Mouse (Mus musculus): ENCODE measurements at regions not wholly inside any gene's neighbourhood (a gene's known extent, or its start where the extent isn't known, plus 50 kb on each side); places are given as distances from the start of the nearest gene placed in this dataset.

- Histone ChIP-seq H3K27ac (ENCODE audit: low read depth, low read length) (no peak overlapping the region), H3K9ac (ENCODE audit: low read depth, low read length) (no peak overlapping the region), H3K4me3 (ENCODE audit: low read length) (no peak overlapping the region), H3K9me3 (ENCODE audit: control insufficient read depth, low read length) (no peaks in the 10 kb centered on the region), H3K4me2 (ENCODE audit: low read length) (no peak overlapping the region), H3K27me3 (replicated peaks; ENCODE audit: control insufficient read depth, insufficient read depth, low read length) (no peaks in the 10 kb centered on the region), H3K36me3 (ENCODE audit: control insufficient read depth, insufficient read depth, low read length) (no peaks in the 10 kb centered on the region), H3K4me1 (ENCODE audit: control insufficient read depth, insufficient read depth, low read depth, low read length) (no peaks in the 10 kb centered on the region)
- ATAC-seq, result no peak
- 57% methylated on average over 2 of the region's 2 CpGs for WGBS
These were observed 845.4 kb downstream of the Pcdh18 start for GRCm38 (mm10) chr3:48911758-48912157.

DNA sequence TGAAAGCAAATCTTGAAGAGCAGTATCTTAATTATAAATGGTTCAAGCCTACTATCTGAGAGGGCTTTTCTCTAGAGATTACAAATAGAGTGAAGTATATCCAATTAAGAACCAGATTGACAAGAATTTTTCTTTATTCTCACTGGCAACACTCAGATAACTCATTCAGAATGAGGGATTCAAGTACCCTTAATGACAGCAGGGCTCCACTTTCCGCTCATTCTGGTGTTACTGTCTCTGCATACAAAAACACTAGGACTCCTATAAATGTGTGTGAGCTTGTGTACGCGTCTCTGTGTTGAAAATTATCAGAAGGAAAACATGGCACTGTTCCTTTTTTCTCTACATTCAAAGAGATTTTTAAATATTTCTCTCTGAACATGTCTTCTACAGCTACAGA is 866.7 kb downstream of the Pcdh18 start:
- WGBS, result 66% methylated on average over 3 of the region's 3 CpGs
- Histone ChIP-seq H3K9me3 (ENCODE audit: control insufficient read depth, low read length) (no peaks in the 10 kb centered on the region), H3K4me3 (ENCODE audit: low read length) (no peak overlapping the region), H3K36me3 (ENCODE audit: control insufficient read depth, insufficient read depth, low read length) (no peaks in the 10 kb centered on the region), H3K27ac (ENCODE audit: low read depth, low read length) (no peak overlapping the region), H3K9ac (ENCODE audit: low read depth, low read length) (no peak overlapping the region), H3K4me2 (ENCODE audit: low read length) (no peak overlapping the region), H3K27me3 (replicated peaks; ENCODE audit: control insufficient read depth, insufficient read depth, low read length) (no peaks in the 10 kb centered on the region), H3K4me1 (ENCODE audit: control insufficient read depth, insufficient read depth, low read depth, low read length) (no peaks in the 10 kb centered on the region)
- ATAC-seq, result no peak

DNA sequence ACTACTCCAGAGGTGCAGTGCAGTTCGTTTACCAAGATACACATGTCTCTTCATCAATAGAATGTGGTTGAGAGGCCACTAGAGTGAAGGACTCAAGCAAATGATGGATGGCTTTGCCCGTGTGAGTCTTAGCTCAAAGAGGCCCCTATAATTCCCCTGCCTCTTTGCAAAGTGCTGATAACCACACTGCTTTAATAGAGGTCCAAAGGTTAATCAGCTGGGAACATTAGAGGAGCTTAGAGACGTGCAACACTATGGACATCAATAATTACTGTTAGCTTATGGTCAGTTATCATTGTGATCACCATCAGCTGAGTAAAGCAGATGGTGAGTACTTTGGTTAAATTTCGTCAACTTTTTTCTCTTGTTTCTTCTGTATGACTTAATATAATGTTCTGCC is 869.2 kb downstream of the Pcdh18 start:
- Histone ChIP-seq H3K36me3 (ENCODE audit: control insufficient read depth, insufficient read depth, low read length) (no peaks in the 10 kb centered on the region), H3K9ac (ENCODE audit: low read depth, low read length) (no peak overlapping the region), H3K4me1 (ENCODE audit: control insufficient read depth, insufficient read depth, low read depth, low read length) (no peaks in the 10 kb centered on the region), H3K4me2 (ENCODE audit: low read length) (no peak overlapping the region), H3K27me3 (replicated peaks; ENCODE audit: control insufficient read depth, insufficient read depth, low read length) (no peaks in the 10 kb centered on the region), H3K27ac (ENCODE audit: low read depth, low read length) (no peak overlapping the region), H3K4me3 (ENCODE audit: low read length) (no peak overlapping the region), H3K9me3 (ENCODE audit: control insufficient read depth, low read length) (no peaks in the 10 kb centered on the region)
- WGBS, result 47% methylated on average over 4 of the region's 4 CpGs
- no peak for ATAC-seq

GRCm38 (mm10) chr3:48869527-48869926 is 887.6 kb downstream of the Pcdh18 start:
- Histone ChIP-seq H3K4me2 (ENCODE audit: low read length) (no peak overlapping the region), H3K4me1 (ENCODE audit: control insufficient read depth, insufficient read depth, low read depth, low read length) (no peaks in the 10 kb centered on the region), H3K9me3 (ENCODE audit: control insufficient read depth, low read length) (no peaks in the 10 kb centered on the region), H3K27me3 (replicated peaks; ENCODE audit: control insufficient read depth, insufficient read depth, low read length) (no peaks in the 10 kb centered on the region), H3K9ac (ENCODE audit: low read depth, low read length) (no peak overlapping the region), H3K4me3 (ENCODE audit: low read length) (no peak overlapping the region), H3K27ac (ENCODE audit: low read depth, low read length) (no peak overlapping the region), H3K36me3 (ENCODE audit: control insufficient read depth, insufficient read depth, low read length) (no peaks in the 10 kb centered on the region)
- WGBS, result 73% methylated on average over 2 of the region's 2 CpGs
- ATAC-seq, result no peak

DNA sequence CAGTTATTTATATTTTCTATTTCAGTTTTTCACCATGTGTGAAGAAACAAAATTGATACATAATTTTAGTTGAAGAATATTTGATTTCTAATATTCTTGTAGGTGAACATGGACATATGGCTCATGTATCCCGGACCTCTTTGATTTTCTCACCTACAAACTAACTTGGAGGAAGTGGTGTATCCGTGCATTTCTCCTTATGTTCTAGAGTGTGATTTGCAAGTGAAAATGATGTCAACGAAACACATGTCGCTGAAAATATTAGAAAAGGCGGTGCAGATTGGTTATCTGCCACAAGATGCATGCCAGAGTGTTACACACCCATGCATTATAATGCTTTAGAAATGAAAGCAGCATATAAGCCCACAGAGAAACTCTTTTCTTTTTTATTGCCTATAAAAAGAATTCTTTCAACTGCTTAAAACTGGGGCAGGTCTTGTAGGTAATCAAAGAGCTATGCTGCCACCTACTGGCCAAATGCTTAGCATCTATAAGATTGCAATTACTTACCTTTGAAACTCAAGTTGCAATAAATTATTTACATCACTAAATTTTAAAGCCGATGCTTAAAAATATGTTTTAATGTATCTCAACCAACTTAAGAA is 911.0 kb downstream of the Pcdh18 start:
- peak; percentile 73 for ATAC-seq
- peak overlapping the region; percentile 5; the same call in 1 of the 2 replicates for H3K4me2 ChIP-seq (ENCODE audit: low read length)
- no peaks in the 10 kb centered on the region for H3K27me3 ChIP-seq (replicated peaks; ENCODE audit: control insufficient read depth, insufficient read depth, low read length)
- no peaks in the 10 kb centered on the region for H3K9me3 ChIP-seq (ENCODE audit: control insufficient read depth, low read length)
- H3K4me3 ChIP-seq (ENCODE audit: low read length), result no peak overlapping the region
- H3K36me3 ChIP-seq (ENCODE audit: control insufficient read depth, insufficient read depth, low read length), result no peaks in the 10 kb centered on the region
- H3K9ac ChIP-seq (ENCODE audit: low read depth, low read length), result no peak overlapping the region
- no peak overlapping the region for H3K27ac ChIP-seq (ENCODE audit: low read depth, low read length)
- no peaks in the 10 kb centered on the region for H3K4me1 ChIP-seq (ENCODE audit: control insufficient read depth, insufficient read depth, low read depth, low read length)
- WGBS, result 41% methylated on average over 6 of the region's 6 CpGs

- Histone ChIP-seq H3K4me1 (ENCODE audit: control insufficient read depth, insufficient read depth, low read depth, low read length) (no peaks in the 10 kb centered on the region), H3K4me2 (ENCODE audit: low read length) (no peak overlapping the region), H3K9ac (ENCODE audit: low read depth, low read length) (no peak overlapping the region), H3K4me3 (ENCODE audit: low read length) (no peak overlapping the region), H3K27ac (ENCODE audit: low read depth, low read length) (no peak overlapping the region), H3K9me3 (ENCODE audit: control insufficient read depth, low read length) (no peaks in the 10 kb centered on the region), H3K36me3 (ENCODE audit: control insufficient read depth, insufficient read depth, low read length) (no peaks in the 10 kb centered on the region), H3K27me3 (replicated peaks; ENCODE audit: control insufficient read depth, insufficient read depth, low read length) (no peaks in the 10 kb centered on the region)
- WGBS, result 79% methylated on average over 3 of the region's 3 CpGs
- ATAC-seq, result no peak
These were observed 916.4 kb downstream of the Pcdh18 start for GRCm38 (mm10) chr3:48840692-48841091.

- H3K9me3 ChIP-seq (ENCODE audit: control insufficient read depth, low read length), result no peaks in the 10 kb centered on the region
- 40% methylated on average over 6 of the region's 6 CpGs for WGBS
- no peak for ATAC-seq
These were observed 933.8 kb downstream of the Pcdh18 start for GRCm38 (mm10) chr3:48823360-48823759.

DNA sequence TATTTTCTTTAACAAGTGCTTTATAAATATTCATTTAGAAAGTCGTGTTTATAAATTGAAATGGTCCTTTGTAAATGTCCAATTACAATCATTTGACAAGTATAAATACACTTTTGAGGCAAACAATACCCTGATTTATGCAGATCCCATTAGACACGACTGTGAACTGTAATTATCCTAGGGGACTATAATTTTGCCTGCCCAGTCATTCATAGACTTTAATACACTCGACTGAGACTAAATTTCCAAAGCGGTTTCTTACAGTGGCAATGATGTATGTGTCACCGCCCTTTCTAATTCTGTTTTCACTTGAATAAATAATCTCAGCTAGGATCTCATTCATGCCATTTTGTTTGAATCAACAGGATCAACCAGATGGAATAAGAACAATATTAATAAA is 952.7 kb downstream of the Pcdh18 start:
- H3K27ac ChIP-seq (ENCODE audit: low read depth, low read length), result no peak overlapping the region
- H3K27me3 ChIP-seq (replicated peaks; ENCODE audit: control insufficient read depth, insufficient read depth, low read length), result no peaks in the 10 kb centered on the region
- peaks cover 5% of the 10 kb centered on the region; the same call in 1 of the 2 replicates for H3K9me3 ChIP-seq (ENCODE audit: control insufficient read depth, low read length)
- H3K9ac ChIP-seq (ENCODE audit: low read depth, low read length), result no peak overlapping the region
- no peak overlapping the region for H3K4me2 ChIP-seq (ENCODE audit: low read length)
- no peak overlapping the region for H3K4me3 ChIP-seq (ENCODE audit: low read length)
- WGBS, result 36% methylated on average over 5 of the region's 5 CpGs
- no peaks in the 10 kb centered on the region for H3K4me1 ChIP-seq (ENCODE audit: control insufficient read depth, insufficient read depth, low read depth, low read length)
- ATAC-seq, result no peak
- no peaks in the 10 kb centered on the region for H3K36me3 ChIP-seq (ENCODE audit: control insufficient read depth, insufficient read depth, low read length)

More at GRCm38 (mm10) chr3:48823360-48823759, 933.8 kb downstream of the Pcdh18 start:
- Histone ChIP-seq H3K4me1 (ENCODE audit: control insufficient read depth, insufficient read depth, low read depth, low read length) (no peaks in the 10 kb centered on the region), H3K4me3 (ENCODE audit: low read length) (no peak overlapping the region), H3K36me3 (ENCODE audit: control insufficient read depth, insufficient read depth, low read length) (no peaks in the 10 kb centered on the region), H3K4me2 (ENCODE audit: low read length) (no peak overlapping the region), H3K9ac (ENCODE audit: low read depth, low read length) (no peak overlapping the region), H3K27ac (ENCODE audit: low read depth, low read length) (no peak overlapping the region), H3K27me3 (replicated peaks; ENCODE audit: control insufficient read depth, insufficient read depth, low read length) (no peaks in the 10 kb centered on the region)

GRCm38 (mm10) chr3:48771709-48772108 is 985.4 kb downstream of the Pcdh18 start:
- Histone ChIP-seq H3K27ac (ENCODE audit: low read depth, low read length) (no peak overlapping the region), H3K9me3 (ENCODE audit: control insufficient read depth, low read length) (no peaks in the 10 kb centered on the region), H3K27me3 (replicated peaks; ENCODE audit: control insufficient read depth, insufficient read depth, low read length) (no peaks in the 10 kb centered on the region), H3K36me3 (ENCODE audit: control insufficient read depth, insufficient read depth, low read length) (no peaks in the 10 kb centered on the region), H3K4me3 (ENCODE audit: low read length) (no peak overlapping the region), H3K9ac (ENCODE audit: low read depth, low read length) (no peak overlapping the region), H3K4me2 (ENCODE audit: low read length) (no peak overlapping the region), H3K4me1 (ENCODE audit: control insufficient read depth, insufficient read depth, low read depth, low read length) (no peaks in the 10 kb centered on the region)
- WGBS, result 92% methylated on average over 4 of the region's 4 CpGs
- ATAC-seq, result no peak
